Mouse (Mus musculus) T-helper 17 cell (primary cell): ENCODE measurements around the gene Il9r.

ENCODE experiments used
- in situ Hi-C, 2 experiments: fragments of 300-600 bp; cut with MboI, MseI; formaldehyde crosslinking; loops; 1 replicate in 1 of 2; 2 replicates in 1 of 2; pipeline ENCODE4 v1.15.1; 2025; ENCODE audit warnings: high pct_unique_total_duplicates in 2 of 2

Il9r gene

DNA sequence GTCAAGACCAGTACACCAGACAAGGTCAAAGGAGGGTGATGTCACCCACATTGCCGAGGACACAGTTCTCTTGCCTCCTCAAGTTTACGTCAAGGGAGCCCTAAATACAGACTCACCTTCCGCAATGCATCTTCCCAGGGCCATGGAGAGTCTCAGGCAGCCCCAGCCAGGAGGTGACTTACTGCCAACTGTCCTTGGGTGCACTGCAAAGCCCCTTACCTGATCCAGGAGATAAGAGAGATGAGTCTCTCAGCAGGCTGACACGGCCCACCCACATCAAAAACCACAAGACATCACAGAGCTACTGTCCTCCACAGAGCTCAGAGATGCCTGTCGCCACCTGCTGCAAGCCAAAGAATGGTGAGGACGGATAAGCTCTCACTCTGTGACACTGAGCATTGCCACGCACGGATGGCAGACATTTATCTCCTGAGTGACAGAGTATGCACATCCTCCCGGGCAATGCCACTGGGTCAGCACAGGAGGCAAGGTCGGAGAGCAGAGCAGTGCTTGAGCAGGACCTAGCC is at the start of gene Il9r:
TSS of gene Il9r (minus strand) at position 205 of the 527 bp plus-strand sequence.
- in situ Hi-C loops = no loop called here

DNA sequence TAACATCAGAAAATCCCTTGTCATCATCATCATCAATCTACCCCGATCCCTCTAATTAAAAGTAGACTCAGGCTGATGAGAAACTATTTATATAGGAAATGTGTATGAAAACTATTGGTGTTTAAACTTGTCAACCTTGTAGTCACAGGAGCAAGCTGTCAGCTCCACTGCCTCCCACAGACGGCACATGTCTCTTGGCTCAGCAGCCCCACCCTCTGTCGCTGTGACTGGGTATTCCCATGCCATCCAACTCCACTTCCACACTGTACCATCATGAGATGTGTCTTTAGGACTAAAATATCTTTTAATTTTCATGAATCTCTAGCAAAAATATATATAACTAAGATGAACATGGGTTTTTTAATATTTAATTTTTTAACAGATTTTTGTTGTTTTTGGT is 48.3 kb upstream of the Il9r start:
- in situ Hi-C loops = no loop called here

DNA sequence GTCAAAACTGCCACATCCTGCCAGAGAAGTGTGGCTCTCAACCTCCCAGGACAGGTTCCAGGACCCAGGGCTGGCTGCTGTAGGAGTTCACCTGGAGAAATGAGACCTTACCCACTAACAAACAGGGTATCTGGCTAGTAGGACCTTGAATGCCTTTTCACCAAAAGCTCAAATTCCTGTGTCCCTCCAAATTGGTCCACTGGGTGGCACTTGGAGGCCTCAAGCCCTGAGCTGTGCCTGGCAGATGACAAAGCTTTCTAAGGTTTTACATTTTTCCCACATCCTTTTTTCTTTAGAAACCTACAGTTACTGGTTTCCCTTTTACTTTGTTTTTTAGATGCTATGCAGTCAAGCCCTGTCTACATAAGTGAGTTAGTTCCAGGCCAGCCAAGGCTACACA is 47.0 kb upstream of the Il9r start:
- in situ Hi-C loops = no loop called here

DNA sequence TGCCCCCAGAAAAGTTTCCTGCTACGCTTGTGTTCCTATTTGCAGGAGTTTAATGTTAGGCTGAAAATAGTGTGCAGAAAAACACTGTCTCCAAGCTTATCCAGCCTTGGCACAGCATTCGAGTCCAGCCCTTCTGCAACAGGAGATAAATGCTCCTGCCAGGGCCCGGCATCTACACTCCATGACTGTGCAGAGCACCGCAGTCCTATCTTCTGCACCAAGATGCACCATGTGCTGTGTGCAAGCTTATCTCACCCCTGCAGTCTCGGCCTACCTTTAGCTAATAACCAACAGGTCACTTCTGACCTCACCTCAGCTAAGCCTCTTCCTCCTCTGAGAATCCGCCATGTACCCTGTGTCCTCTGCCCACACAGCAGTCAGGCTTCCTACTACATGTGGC is 45.5 kb upstream of the Il9r start:
- in situ Hi-C loops = no loop called here

DNA sequence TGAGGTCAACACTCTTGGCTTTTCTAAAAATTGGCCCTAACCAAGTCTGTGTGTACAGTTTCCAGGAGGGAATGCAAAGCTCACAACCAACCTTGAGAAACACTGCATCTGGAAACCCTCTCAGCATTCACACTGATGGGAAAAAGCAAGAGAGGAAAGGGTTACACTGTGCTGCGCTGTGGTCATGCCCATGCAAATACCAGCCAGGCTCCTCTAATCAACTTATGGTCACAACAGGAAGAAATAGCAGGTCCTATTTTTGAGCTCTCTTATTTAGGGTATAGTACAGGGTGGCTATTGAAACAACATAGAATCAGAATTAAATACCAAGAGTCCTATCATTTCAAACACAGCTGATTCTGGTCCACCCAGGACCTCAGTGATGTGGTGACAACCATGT is 44.5 kb upstream of the Il9r start:
- in situ Hi-C loops = no loop called here

DNA sequence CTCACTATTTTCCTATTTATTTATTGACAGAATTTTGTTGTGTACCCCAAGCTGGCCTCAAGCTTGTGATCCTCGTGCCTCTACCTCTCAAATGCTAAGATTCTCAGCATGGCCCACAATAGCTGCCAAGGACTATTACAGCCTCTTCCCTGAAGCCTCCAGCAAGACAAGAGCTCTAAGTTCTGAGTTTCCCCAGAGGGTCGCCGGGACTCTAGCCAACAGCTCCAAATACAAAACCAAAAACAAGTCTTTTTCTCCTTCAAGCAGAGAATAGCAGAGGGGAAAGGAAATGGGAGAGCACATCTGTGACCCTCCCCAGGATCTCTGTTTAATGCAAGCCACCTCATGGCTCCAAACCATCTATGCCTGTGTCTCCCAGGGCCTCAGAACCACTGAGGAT is 44.0 kb upstream of the Il9r start:
- in situ Hi-C loops = no loop called here

DNA sequence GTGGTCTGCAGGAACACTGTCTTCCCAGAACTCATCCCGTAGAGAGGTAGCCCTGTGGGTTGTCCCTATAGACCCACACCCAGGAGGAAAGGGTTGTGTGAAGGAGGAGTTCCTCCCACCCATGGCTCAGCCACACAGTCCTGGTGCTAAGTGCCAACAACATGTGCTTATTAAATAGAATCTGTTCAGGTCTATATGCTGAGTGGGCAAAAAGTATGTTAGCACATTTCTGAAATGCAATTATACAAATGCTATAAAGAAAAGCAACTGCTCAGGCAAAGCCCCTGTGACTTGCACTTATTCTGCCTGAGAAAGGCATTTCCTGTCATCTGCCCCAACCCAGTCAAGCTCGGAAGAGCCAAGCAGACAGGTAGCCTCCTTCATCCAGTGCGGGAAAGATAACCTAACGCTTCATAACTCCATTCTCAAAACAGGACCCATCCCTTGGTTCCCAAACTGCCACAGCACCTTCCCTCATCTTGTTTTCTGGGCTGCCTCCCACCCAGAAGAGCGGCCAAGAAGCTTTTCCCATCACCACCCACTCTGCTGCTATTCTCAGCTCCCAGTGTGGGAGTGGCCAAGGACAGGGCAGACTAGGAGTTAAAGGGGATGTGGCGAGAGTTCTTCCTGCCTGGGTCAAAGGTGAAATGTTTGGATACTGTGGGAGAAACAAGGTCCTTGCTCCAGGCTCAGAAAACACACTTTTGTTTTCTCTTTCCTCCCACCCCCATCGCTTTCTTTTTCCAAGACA is 43.3 kb upstream of the Il9r start:
- in situ Hi-C loops = no loop called here

DNA sequence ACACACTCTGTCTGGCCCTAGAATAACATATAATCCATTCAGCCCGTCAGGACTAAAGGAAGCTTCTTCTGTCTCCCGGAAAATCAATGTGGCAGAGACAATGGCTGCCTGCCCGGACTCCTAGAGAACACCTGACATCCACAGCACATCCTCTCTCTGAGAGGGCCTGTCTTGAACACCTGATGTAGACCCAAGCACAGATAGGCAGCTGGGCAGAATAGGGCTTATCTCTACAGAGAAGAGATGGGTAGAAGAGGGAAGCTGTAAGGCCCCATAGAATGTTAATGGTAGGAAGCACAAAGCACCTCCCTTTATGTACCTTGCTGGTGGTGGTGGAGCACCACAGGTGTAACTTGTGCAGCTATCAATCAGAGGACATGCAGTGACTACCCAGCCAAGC is 42.1 kb upstream of the Il9r start:
- in situ Hi-C loops = no loop called here

DNA sequence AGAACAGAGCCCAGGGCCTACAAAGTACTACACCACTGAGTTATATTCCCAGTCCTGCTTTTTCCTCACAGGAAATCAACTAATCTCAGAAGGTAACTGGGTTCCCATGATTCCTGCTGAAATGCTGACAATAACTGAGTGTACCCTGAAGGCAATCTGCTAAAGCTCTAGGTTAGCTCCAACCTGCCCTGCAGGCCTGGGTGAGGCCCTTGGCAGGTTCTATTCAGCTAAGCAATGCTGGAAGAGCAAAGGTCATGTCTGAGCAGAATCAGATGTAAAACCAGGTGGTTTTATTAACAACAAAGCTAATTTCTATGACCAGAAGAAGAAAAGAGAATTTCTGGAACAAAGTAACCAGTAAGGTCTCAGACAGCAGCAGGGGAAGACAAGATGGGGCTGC is 41.3 kb upstream of the Il9r start:
- in situ Hi-C loops = no loop called here

DNA sequence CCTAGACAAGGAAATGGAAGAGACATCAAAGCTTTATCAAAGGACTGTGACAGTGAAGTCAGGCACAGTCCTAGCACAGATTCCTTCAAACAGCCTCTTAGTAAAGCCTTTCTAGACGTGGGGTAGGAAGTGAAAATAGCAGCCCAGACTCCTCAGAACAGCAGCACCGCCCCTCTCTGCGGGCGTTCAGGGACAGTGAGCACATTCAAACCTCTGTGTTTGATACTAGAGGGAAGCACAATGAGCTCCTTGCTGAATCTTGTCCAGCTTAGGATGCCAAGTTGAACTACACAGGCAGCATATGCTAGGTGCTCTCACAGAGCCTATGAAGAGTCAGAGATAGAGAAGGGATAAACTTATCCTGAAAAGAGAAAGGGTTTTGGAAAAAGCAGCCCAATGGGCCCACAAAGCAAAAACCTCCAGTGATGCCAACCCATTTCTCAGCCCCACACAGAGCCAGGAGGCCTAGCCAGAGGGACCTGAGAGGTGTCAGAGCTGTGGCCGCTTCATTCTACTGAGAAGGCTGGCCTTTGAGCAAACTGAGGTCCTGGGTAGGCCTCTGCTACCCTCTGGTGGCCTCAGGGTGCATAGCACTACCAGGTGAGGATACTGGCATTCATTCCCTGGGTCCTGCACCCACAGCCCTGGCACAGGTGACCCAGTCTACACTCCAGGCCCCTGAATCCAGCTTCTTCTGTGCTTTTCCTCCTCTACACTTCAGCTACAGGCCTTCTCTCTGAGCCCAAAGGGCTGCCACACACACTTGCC is 38.2 kb upstream of the Il9r start:
- in situ Hi-C loops = no loop called here

DNA sequence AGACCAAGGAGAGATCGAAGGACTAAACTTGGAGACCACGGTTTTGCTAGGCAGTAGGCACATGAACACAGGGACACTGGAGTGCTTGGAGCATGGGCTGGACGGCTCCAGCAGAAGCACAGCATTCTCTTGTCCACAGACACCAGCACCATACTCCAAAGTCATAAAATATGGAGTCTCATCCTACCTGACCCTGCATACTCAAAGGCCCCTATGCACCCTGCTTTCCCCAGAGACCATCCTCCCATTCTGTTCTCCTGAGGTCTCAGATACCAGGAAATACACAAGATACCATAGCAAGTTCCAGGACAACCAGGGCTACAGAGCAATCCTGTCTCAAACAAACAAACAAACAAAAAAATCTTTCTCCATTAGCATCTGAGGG is 37.3 kb upstream of the Il9r start:
- in situ Hi-C loops = no loop called here

DNA sequence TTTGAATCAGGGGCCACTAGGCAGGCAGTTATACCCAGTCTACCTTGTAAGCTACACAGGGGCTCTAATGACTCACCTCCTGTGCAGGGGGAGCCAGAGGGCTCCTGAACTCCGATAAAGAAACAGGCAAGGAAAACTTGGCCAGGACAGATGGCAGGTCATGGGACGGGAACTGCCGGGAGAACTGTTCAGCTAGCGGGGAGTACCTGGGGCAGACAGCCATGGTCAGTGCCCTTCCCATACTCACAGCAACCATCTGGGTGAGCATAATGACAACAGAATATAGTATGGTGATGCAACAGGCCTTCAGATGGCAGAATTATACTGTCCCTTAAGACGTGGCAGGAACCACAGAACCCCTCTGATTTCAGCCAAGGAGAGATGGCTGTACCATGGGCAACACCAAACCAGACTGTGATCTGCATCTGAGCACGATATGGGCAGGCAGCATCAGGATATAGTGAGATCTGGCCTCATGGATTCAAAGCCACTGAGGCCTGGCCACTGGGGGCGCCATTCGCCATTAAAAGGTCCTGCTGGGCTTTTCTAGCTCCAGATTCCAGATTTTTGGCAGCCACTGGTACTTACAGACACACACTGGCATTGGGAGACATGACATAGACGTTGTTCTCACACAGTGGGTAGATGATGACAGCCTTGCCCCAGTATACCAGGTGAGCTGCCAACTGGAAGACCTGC is 36.8 kb upstream of the Il9r start:
- in situ Hi-C loops = no loop called here

DNA sequence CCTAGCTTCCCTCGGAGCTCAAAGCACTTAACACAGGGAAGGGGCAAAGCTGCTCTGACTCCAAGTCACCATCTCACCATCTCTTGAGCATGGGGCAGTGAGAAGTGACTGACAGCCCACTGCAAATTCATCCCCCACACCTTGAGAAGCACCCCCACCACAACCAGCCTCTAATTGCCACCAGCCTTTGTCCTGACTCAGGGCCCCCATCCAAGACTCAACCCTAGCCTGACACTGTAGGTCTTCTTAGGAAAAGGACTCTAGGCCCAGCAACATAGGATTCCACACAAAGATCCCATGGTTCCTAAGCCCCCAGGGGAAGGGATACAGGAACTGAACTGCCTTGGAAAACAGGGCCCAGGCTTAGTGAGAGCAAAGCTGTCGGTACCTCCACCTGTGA is 36.1 kb upstream of the Il9r start:
- in situ Hi-C loops = no loop called here

DNA sequence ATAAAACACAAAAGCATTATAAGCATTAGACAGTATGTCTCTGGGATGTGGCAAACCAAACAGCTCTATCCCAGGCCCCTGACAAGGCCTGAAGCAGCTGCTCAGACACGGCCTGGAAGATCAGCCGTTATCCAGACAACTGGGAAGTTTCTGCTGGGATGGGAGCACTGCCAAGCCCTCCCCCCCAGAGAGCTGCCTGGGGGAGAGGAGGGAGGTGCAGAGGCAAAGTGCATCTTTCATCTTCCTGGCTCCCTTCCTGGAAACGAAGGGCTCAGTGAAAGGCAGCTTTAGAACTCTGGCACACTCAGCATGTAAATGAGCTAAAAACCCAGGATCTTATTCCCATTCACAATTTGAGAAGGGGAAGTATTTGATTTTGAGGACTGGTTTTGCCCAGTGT is 35.6 kb upstream of the Il9r start:
- in situ Hi-C loops = no loop called here

DNA sequence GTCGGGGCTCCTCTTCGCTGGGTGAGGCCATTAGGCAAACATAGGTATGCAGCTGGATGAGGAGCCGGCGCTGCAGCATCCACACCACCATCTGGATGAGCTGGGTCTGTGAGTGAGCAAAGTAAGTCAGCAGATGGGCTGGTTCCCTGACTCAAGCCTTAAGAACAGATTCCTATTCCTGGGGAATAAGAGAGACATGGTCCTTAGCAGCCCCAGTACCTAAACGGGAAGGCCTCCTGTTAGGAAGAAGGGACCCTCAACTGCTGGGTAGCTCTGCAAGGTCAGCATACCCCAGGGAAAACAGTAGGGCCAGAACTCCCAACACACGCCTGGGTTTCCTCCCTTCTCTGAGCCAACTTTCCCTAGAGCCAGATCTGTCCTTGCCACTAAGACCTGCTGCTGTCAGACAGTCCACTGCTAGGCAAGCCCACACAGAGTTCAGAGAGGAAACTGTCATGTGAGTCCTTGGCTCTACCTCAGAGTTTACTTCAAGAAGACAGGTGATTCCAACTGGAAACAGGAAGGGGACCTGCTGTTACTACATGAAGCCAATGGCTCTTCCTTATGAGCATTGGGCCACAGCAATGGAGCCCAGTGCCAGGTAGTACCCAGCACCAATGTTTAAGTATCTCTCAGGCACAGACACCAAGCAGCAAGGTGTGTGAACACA is 34.9 kb upstream of the Il9r start:
- in situ Hi-C loops = no loop called here

DNA sequence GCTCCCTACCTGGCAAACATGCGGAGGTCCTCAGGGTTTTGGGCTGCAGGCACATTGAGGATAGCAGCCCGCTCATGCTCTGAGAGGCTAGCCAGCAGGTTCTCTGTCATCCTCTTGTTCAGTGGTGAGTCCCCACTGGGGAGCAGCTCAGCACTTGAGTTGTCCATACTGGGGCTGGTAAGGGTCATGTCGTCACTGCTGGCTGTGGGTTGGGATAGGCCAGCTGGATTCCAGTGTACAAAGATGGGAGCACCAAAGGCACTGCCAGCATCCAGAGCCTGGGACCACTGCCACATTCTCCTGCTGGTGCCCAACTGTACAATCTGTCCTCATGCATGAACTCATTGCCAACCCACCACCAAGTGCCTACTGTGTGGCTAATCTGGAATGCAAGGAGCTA is 33.8 kb upstream of the Il9r start:
- in situ Hi-C loops = no loop called here

DNA sequence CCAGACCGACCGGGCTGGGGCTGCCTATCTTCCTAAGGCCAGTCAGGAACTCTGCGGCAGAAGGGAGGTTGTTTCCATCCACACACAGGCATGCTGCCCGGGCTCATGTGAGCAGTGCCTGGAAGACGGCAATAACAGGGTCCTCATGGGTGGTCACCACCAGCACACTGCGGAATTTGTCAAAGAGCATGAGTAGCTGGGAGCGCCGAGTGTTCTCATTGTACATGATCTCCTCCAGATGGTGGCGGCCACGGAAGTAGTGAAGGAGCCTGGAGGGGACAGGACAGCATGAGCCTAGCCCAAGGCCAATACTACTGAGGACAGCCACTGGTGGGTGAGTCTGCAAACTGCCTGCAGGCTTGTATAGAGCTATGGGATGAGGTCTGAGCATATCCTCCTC is 32.8 kb upstream of the Il9r start:
- in situ Hi-C loops = no loop called here

DNA sequence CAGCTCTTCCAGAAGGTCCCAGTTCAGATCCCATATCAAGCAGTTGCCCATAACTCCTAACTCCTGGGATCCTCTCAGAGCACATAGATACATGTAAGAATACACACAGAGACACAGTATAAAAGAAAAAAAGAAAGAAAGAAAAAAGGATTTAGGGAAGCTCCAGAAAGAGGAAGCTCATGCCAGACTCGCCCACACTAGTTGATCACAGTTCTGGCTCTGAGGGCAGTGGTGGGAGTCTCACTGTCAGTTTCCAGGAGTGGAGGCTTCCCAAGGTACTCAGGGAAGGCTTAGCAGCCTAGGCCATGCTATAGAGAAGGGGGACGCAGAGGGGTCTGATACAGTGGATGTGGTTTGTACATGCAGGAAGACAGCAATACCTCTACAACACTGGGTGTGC is 31.0 kb upstream of the Il9r start:
- in situ Hi-C loops = no loop called here

DNA sequence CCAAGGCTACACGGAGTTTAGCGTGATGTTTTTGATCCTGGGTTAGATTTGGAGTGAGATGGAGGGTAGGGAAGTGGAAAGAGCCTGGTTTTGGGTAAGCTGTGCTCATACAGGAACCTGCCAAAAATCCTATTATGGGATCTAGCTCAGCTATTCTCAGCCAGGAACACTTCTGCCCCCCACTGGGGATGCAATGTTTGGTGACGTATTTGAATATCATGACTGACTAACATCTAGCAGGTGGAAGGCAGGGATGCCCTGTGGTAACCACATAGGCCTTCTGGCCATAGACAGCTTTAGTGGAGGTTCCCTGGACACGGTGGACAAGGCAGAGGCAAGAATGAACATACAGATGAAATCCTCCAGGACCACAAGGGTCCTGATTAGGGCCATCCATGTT is 30.1 kb upstream of the Il9r start:
- in situ Hi-C loops = no loop called here

DNA sequence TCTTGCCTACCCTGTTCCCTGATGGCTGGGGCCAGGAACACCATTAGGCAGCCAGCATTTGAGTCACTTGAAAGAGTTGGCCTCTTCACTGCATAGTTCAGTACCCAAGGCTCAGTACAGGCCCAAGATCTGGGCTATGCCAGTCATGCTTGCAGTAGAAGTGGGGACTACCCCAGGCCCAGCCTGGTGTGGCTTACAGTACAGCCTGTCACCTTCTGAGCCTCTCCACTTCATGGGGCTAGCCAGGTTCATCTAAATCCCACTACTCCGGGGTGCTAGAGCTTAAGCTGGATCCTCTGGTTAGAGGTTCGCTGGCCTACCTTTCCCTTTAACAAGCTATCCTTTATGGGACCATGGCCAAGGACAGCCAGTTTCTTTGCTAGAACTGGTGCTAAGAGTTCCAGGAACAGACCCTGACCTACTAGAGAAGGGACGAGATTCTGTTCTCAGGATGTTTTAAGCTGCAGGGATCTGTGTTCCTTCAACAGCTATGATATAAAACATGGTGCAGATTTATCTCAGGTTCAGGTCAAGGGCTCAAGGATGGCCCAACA is 28.3 kb upstream of the Il9r start:
- in situ Hi-C loops = no loop called here

DNA sequence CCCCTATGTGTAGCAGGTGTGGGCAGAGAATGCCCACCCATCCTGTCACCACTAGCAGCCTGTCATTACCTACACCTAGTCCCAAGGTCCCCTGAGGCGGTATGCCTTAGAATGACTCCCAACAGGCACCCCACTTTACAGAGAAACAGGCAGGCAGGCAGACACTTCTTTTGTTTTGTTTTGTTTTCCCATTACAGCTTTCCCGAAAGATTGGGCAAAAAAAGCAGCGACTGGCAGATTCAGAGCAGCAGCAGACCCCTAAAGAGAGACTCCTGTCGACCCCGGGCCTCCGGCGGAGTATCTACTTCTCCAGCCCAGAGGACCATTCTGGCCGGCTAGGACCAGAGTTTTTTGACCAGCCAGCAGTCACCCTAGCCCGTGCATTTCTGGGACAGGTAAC is 27.5 kb upstream of the Il9r start:
- in situ Hi-C loops = no loop called here

DNA sequence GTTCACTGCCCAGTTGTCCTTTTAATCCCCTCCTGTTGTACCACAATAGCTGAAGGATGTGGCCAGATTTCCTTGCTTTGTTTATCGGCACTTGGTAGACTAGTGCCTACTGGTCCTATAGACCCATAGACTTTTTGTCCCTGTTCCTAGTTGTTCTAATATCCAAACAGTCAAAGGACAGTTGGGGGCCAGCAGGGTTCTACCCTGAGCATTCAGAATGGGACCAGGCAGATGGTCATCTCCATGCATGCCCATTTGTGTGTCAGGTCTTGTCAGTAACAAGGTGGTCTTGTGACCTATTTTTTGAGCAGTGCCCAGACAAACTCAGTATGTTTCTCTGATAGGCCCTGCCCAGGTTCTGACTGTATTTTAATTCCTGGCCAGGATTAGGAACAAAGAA is 27.0 kb upstream of the Il9r start:
- in situ Hi-C loops = no loop called here
